Mouse (Mus musculus) testis, adult 2 months (tissue): ENCODE measurements around the gene Cst12. TPM values are rescaled to one million over a fixed set of nuclear protein-coding genes. Genes with fewer than 3 reads are reported as not detected.

Source experiments
- H3K27ac ChIP-seq: fragments of 200-500 bp; 2 replicates; pipeline ENCODE4 v1.5.1; 2012; ENCODE audit warnings: low read depth, low read length; ENCODE audit not compliant: control insufficient read depth, insufficient read depth
- H3K27me3 ChIP-seq: fragments of 200-500 bp; 2 replicates; pipeline ENCODE4 v1.6.1; 2012; ENCODE audit warnings: mild to moderate bottlenecking, low read length, moderate library complexity; ENCODE audit not compliant: control insufficient read depth, insufficient read depth
- H3K36me3 ChIP-seq: fragments of 200-500 bp; 2 replicates; pipeline ENCODE4 v1.6.1; 2012; ENCODE audit warnings: mild to moderate bottlenecking, low read length; ENCODE audit not compliant: control insufficient read depth, insufficient read depth
- H3K4me1 ChIP-seq: fragments of 200-500 bp; 2 replicates; pipeline ENCODE4 v1.6.1; 2012; ENCODE audit warnings: low read length; ENCODE audit not compliant: control insufficient read depth, insufficient read depth
- H3K4me3 ChIP-seq: fragments of 200-500 bp; 2 replicates; pipeline ENCODE4 v1.5.1; 2012; ENCODE audit warnings: low read depth, mild to moderate bottlenecking, low read length, moderate library complexity, mixed read lengths; ENCODE audit not compliant: control insufficient read depth
- CTCF ChIP-seq: fragments of 200-500 bp; IDR thresholded peaks from 2 replicates; pipeline ENCODE4 v1.5.1; 2012; ENCODE audit warnings: low read depth, mild to moderate bottlenecking, inconsistent platforms, low read length, moderate library complexity; ENCODE audit not compliant: control insufficient read depth, insufficient read depth, insufficient replicate concordance
- POLR2A ChIP-seq: fragments of 200-500 bp; IDR thresholded peaks from 2 replicates; pipeline ENCODE4 v1.6.1; 2012; ENCODE audit warnings: low read depth, mild to moderate bottlenecking, inconsistent platforms, low read length, moderate library complexity; ENCODE audit not compliant: control insufficient read depth
- polyA plus RNA-seq: library from polyadenylated mRNA; depleted of rRNA; stranded (reverse); fragments of >200 nt; gene quantifications from 2 replicates; pipeline ENCODE4 v1.2.3, GENCODE M21; 2012; rRNA removed

Cst12 gene
- polyA plus RNA-seq, 1 experiment = 198 TPM

DNA sequence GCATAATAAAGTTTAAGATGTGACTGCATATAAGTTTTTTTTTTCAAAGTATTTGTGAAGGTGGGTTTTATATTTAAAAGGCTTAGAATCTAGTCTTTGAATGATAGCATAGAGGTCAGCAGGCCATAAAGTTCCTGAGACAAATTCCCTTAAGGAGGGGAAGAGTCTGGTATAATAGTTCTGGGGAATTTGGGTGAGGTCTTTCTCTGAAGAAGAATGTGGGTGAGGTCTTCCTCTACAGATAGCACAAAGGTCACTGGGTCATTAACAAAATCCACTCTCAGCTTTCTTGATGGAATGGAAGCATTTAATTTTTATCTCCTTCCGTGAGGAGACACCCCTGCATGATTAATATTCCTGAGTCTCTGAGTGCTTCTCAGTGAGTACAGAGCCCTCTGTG is 36.8 kb downstream of the Cst12 start:
- Histone ChIP-seq H3K4me1 (no peaks in the 10 kb centered on the region), H3K27me3 (no peaks in the 10 kb centered on the region), H3K27ac (no peak overlapping the region), H3K4me3 (no peak overlapping the region), H3K36me3 (no peaks in the 10 kb centered on the region)
- TF ChIP-seq POLR2A (no peak), CTCF (no peak)

DNA sequence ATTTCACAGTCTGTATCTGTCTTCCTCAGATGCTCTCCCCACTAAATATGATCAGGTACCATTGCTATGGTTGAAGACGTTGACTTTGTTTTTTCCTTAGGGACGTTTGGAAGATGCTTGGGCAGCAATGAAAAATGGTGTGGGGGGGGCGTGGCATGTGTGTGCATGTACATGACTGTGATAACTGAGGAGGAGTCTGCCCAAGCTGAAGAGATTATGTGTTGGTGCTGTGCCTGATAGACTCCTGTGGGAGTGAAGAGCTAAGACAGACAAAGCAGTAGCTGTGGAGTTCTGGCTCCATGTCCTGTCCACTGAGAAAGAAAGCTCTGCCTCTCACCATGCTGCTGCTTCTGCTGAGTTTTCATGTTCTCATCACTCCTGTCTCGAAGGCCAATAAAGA is 45.8 kb downstream of the Cst12 start, which contains the start of gene Cst9:
Cst9 (plus strand) TSS at position 236 of the 400 bp plus-strand sequence.
- Histone ChIP-seq H3K36me3 (no peaks in the 10 kb centered on the region), H3K4me3 (peak within 1 kb of the TSS; percentile 29; the same call in 1 of the 2 replicates), H3K27me3 (no peaks in the 10 kb centered on the region), H3K27ac (peak within 1 kb of the TSS; percentile 57), H3K4me1 (no peaks in the 10 kb centered on the region)
- TF ChIP-seq POLR2A (no peak), CTCF (no peak)

DNA sequence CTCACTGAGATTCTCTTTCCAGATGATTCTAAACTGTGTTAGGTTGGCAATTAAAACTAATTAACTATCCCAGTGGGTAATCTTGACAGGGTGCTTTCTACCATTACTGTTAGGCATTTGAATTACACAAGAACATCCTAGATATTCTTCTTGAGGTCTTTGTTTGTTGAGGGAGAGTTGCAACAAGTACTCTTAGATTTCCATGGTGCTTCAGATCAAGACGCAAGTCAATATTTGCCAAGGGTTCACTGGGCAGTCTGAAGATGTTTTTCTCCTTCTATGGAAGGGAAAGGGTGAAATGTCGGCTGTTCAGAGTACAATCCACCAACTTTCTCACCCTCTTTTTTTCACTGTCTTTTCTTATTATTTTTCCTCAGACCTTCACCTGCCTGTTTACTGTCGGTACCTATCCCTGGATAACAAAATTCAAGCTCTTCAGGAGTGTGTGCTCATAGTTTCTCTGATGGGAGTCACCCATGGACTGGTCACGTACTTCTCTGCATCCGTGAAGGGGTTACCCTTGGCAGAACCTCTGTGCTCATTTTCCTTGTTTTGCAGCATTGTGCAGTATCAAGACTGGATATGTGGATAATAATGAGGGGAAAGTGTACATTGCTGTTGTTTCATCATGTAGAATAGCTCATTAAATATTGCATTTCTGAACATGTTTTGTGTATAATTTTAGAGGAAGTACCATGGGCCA is 49.1 kb downstream of the Cst12 start:
- Histone ChIP-seq H3K4me1 (no peaks in the 10 kb centered on the region), H3K27ac (no peak overlapping the region)

DNA sequence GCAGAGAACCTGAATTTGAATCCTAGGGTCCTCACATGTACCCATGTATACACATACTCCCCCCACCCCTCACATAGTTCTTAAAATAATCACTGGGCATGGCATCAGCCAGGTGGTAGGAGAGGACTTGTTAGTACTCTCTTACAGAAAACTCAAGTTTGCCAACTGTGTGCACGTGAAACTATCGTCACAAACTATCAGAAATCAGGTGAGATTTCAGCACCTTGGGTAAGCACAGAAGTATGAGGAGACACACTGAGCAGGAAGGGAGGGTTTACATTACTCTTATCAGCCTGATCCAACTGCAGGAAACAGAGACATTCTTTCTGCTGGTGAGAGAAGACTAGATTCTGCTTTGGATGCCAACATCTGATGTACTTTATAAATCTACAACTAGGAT is 50.1 kb downstream of the Cst12 start:
- no peak overlapping the region for H3K4me3 ChIP-seq
- H3K27me3 ChIP-seq = no peaks in the 10 kb centered on the region
- H3K27ac ChIP-seq = no peak overlapping the region
- H3K4me1 ChIP-seq = no peaks in the 10 kb centered on the region
- TF ChIP-seq POLR2A (no peak), CTCF (no peak)
- H3K36me3 ChIP-seq = no peaks in the 10 kb centered on the region

More for the DNA sequence above, 49.1 kb downstream of the Cst12 start:
- no peaks in the 10 kb centered on the region for H3K36me3 ChIP-seq
- H3K27me3 ChIP-seq = no peaks in the 10 kb centered on the region
- no peak overlapping the region for H3K4me3 ChIP-seq
- TF ChIP-seq POLR2A (no peak), CTCF (no peak)

Other genes starting within 250 kb of the Cst12 start
- gene Nxt1, start 116.8 kb upstream of the Cst12 start, polyA plus RNA-seq = 151 and 160 TPM in 2 replicates
- 7.4 and 8.9 TPM in 2 replicates for gene Gzf1, start 108.3 kb upstream of the Cst12 start, polyA plus RNA-seq
- 0.84 and 1.2 TPM in 2 replicates for gene Napb, start 56.9 kb upstream of the Cst12 start, polyA plus RNA-seq
- gene Cstl1, start 39.0 kb upstream of the Cst12 start, polyA plus RNA-seq = 128 and 160 TPM in 2 replicates
- gene Cst11, start 17.9 kb upstream of the Cst12 start, polyA plus RNA-seq = not detected in 2 replicates
- 15.4 and 23.7 TPM in 2 replicates for gene 8030411F24Rik, start 7.4 kb upstream of the Cst12 start, polyA plus RNA-seq
- 227 and 310 TPM in 2 replicates for gene Cst8, start 9.4 kb downstream of the Cst12 start, polyA plus RNA-seq
- gene Cst13, start 30.7 kb downstream of the Cst12 start, polyA plus RNA-seq = 83.9 and 104 TPM in 2 replicates
- 176 and 342 TPM in 2 replicates for gene Cst9, start 45.8 kb downstream of the Cst12 start, polyA plus RNA-seq
- 21.7 and 25.8 TPM in 2 replicates for gene 9230104L09Rik, start 75.7 kb downstream of the Cst12 start, polyA plus RNA-seq
- gene Cst3, start 86.3 kb downstream of the Cst12 start, polyA plus RNA-seq = 442 and 443 TPM in 2 replicates
- not detected in 2 replicates for gene Gm1330, start 213.9 kb downstream of the Cst12 start, polyA plus RNA-seq
- 2.3 and 3.1 TPM in 2 replicates for gene Gm10750, start 227.9 kb downstream of the Cst12 start, polyA plus RNA-seq